Mouse (Mus musculus) forebrain, embryonic 10.5 days (tissue): Measurements from ENCODE around the gene Oard1. TPM values are rescaled to one million over a fixed set of nuclear protein-coding genes. Genes with fewer than 3 reads are reported as not detected.

ENCODE experiments used
- DNase-seq: peaks from one replicate; pipeline ENCODE4 v3.0.0-alpha.2; 2017; ENCODE audit warnings: low spot score; ENCODE audit errors: extremely low spot score
- H3K27ac ChIP-seq: fragments of 300-500 bp; sonication (generic); 2 replicates; pipeline ENCODE4 v1.5.1; 2016; ENCODE audit warnings: mild to moderate bottlenecking
- H3K27me3 ChIP-seq: fragments of 300-500 bp; sonication (generic); 2 replicates; pipeline ENCODE4 v1.6.1; 2016; ENCODE audit warnings: mild to moderate bottlenecking; ENCODE audit not compliant: poor library complexity, severe bottlenecking
- H3K36me3 ChIP-seq: fragments of 300-500 bp; sonication (generic); replicated peaks from 2 replicates; pipeline ENCODE4 v1.6.1; 2016; ENCODE audit warnings: mild to moderate bottlenecking, moderate library complexity
- H3K4me1 ChIP-seq: fragments of 300-500 bp; sonication (generic); 2 replicates; pipeline ENCODE4 v1.6.1; 2016
- H3K4me3 ChIP-seq: fragments of 300-500 bp; sonication (generic); 2 replicates; pipeline ENCODE4 v1.5.1; 2016; ENCODE audit warnings: mild to moderate bottlenecking, moderate library complexity
- H3K9me3 ChIP-seq: fragments of 300-500 bp; sonication (generic); 2 replicates; pipeline ENCODE4 v1.6.1; 2016; ENCODE audit warnings: mild to moderate bottlenecking, moderate library complexity
- WGBS: fragments of 180-500 bp; shearing (Covaris S2); methylation state at CpG from one replicate; pipeline ENCODE4 v1.1.7; 2016; 5-methylcytosine and 5-hydroxymethylcytosine counted together
- polyA plus RNA-seq: library from polyadenylated mRNA; unstranded; fragments of >200 nt; fragmentation: Nextera tagmentation; extraction: Ambion mirVana; gene quantifications from 2 replicates; pipeline ENCODE4 v1.2.1, GENCODE M21; 2016

Gene Oard1
- polyA plus RNA-seq, 1 experiment from 2014 or later, result 107 TPM

- 91% methylated on average over 7 of the region's 7 CpGs for WGBS
- no peak for DNase-seq
- Histone ChIP-seq H3K27ac (no peak overlapping the region), H3K4me3 (no peak overlapping the region), H3K9me3 (no peaks in the 10 kb centered on the region), H3K36me3 (peaks cover 77% of the 10 kb centered on the region), H3K4me1 (peaks cover 12% of the 10 kb centered on the region), H3K27me3 (no peaks in the 10 kb centered on the region)
Observed at GRCm38 (mm10) chr17:48416011-48416410, 6.2 kb downstream of the Oard1 start.

- H3K9me3 ChIP-seq, result no peaks in the 10 kb centered on the region
- peaks cover 77% of the 10 kb centered on the region for H3K36me3 ChIP-seq
- no peak overlapping the region for H3K27ac ChIP-seq
- peaks cover 9% of the 10 kb centered on the region for H3K4me1 ChIP-seq
- H3K4me3 ChIP-seq, result no peak overlapping the region
- WGBS, result 92% methylated on average over 14 of the region's 14 CpGs
- no peak for DNase-seq
- no peaks in the 10 kb centered on the region for H3K27me3 ChIP-seq
Observed at GRCm38 (mm10) chr17:48416425-48417195, 6.8 kb downstream of the Oard1 start.

GRCm38 (mm10) chr17:48417521-48417920 lies 7.7 kb downstream of the Oard1 start:
- no peak overlapping the region for H3K27ac ChIP-seq
- H3K27me3 ChIP-seq, result no peaks in the 10 kb centered on the region
- no peak for DNase-seq
- WGBS, result 91% methylated on average over 6 of the region's 6 CpGs
- H3K9me3 ChIP-seq, result no peaks in the 10 kb centered on the region
- H3K36me3 ChIP-seq, result peaks cover 69% of the 10 kb centered on the region
- no peak overlapping the region for H3K4me3 ChIP-seq
- H3K4me1 ChIP-seq, result 0 out of 2 replicates have a peak, but pooled peaks cover 4% of the 10 kb centered on the region

DNA sequence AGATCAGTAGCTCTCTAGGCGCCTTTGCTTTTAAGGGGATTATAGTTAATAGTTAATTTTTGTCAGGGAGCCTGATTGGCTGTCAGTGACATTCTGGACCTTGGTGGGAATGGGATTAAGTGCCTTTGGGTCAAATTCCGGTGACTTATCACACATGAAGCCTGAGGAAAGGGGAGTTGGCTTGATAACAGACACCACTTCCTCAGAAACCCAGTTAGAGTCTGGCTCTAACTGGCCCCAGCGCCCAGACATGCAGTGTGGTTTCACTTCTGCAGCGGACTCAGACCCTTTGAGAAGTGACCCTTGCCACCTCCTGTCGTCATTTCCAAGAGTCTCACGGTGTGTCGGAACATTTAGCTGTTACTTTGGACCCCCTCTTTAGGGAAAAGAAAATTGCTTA lies 8.4 kb downstream of the Oard1 start:
- WGBS, result 85% methylated on average over 7 of the region's 7 CpGs
- no peak for DNase-seq
- H3K4me3 ChIP-seq, result no peak overlapping the region
- no peak overlapping the region for H3K27ac ChIP-seq
- H3K27me3 ChIP-seq, result no peaks in the 10 kb centered on the region
- peaks cover 64% of the 10 kb centered on the region for H3K36me3 ChIP-seq
- H3K4me1 ChIP-seq, result 0 out of 2 replicates have a peak, but pooled peaks cover 4% of the 10 kb centered on the region
- H3K9me3 ChIP-seq, result no peaks in the 10 kb centered on the region

- no peak for DNase-seq
- Histone ChIP-seq H3K4me1 (0 out of 2 replicates have a peak, but pooled peaks cover 4% of the 10 kb centered on the region), H3K4me3 (no peak overlapping the region), H3K9me3 (no peaks in the 10 kb centered on the region), H3K27me3 (no peaks in the 10 kb centered on the region), H3K27ac (no peak overlapping the region), H3K36me3 (peaks cover 59% of the 10 kb centered on the region)
- 90% methylated on average over 1 of the region's 1 CpGs for WGBS
Observed at GRCm38 (mm10) chr17:48418781-48419180, 9.0 kb downstream of the Oard1 start.

DNA sequence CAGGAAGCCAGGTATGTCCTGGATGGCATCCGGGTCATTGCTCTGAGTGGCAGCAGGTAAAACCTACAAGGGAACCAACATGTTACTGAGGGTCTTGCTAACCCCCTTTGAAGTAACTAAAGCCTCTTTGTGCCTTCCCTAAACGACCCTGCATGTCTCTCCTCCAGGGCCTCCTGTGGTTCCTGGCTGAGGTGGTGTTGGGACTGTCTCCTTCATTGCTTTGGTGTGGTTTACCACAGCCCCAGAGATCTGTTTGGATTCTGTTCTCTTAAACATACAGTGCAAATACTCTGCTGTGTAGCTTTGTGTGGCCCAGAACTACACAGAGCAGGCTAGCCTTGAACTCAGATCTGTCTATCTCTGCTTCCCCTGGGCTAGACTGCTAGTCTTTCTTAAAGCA lies 9.8 kb downstream of the Oard1 start:
- WGBS, result 76% methylated on average over 2 of the region's 2 CpGs
- H3K27ac ChIP-seq, result no peak overlapping the region
- H3K27me3 ChIP-seq, result no peaks in the 10 kb centered on the region
- peaks cover 51% of the 10 kb centered on the region for H3K36me3 ChIP-seq
- 0 out of 2 replicates have a peak, but pooled peaks cover 4% of the 10 kb centered on the region for H3K4me1 ChIP-seq
- no peak for DNase-seq
- no peak overlapping the region for H3K4me3 ChIP-seq
- no peaks in the 10 kb centered on the region for H3K9me3 ChIP-seq

DNA sequence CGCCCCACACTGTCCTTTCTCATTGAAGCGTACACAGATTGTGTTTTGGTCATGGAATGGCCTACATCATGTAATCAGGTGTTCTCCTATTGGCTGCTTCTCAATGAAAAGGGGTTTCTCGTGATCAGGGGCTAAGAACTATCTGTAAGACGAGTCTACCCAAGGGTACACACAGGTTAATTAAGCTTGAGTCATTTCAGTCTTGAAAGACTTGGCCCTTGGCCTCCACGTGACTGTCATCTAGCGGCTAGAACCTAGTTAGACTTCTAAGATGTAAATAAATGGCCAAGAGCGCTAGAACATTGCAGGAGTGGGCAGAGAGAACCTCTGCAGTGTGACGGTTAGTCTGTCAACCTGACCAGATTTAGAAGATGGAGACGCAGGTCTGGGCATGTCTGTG lies 14.4 kb downstream of the Oard1 start:
- Histone ChIP-seq H3K27me3 (no peaks in the 10 kb centered on the region), H3K4me1 (peaks cover 30% of the 10 kb centered on the region), H3K36me3 (peaks cover 4% of the 10 kb centered on the region; the same call in 1 of the 2 replicates), H3K9me3 (no peaks in the 10 kb centered on the region), H3K27ac (no peak overlapping the region), H3K4me3 (no peak overlapping the region)
- DNase-seq, result no peak
- WGBS, result 91% methylated on average over 9 of the region's 9 CpGs

DNA sequence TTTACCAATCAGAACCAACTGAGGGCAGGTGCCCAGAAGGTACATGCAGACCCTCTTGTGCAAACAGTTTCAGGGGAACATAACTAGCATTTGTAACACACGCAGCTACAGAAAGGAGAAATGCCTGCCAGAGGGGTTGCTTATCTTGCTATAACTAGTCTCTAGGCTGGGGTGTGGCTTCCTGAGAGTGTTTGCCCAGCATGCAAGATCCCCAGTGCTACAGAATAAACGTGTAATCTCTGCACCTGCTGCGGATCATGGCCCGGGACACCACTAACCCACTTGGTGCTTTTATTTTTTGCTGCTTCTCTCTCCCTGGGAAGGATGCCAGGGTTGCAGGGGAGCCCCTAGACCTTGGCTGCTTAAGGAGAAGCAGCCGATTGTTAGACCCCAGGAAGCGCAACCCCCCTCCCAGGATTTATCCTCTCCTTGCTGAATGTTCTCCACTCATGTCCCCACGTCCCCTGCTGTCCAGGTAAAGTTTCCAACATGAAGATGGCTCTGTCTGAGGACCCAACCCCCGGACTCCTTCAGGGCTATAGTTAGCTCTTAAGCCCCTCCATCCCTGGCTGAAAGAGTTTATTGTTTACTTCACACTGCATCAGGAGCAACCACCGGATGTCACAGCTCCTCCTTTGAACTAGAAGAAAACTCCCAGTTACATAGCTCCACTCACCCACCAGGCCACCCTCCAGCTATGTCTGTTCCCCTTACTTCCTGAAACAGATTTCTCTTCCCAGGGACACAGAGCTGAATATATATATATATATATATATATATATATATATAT lies 16.2 kb downstream of the Oard1 start:
- 46% methylated on average over 9 of the region's 9 CpGs for WGBS
- Histone ChIP-seq H3K27me3 (no peaks in the 10 kb centered on the region), H3K27ac (peak overlapping the region; percentile 53; the same call in 1 of the 2 replicates)

DNA sequence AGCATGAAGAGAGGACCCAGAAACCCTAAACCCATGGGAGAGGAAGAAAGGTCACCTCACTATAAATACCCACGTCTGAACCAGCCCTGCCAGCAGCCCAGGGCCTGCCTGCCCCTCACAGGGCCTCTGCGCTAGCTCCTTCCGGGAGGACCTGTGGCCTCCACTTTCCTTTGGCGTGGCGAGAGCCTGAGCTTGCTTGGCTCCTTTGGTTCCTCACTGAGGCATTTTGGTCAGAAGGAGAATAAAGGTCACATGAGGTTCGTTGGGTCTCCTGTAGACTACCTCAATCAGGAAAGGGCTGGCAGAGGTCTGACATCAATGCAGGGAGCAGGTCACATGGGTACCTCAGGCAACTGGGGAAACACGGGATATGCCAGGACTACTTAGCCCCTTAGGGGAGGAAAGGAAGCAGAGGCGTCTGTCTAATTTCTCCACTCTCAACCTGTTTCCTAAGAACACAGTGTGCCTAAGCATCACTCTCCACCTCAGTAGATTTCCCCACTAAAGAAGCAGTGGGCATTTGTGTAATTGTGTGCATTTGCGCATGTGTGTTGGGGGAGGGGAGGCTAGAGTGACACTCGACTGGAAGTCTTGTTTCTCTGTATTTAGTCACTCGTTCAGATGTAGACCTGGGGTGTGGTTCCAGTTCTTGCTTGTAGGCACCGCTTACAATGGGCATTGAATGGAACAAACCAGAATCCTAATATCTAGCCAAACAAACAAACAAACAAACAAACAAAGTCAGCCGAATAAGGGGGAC lies 17.4 kb downstream of the Oard1 start:
- no peaks in the 10 kb centered on the region for H3K9me3 ChIP-seq
- no peak overlapping the region for H3K4me3 ChIP-seq
- DNase-seq, result no peak
- H3K27ac ChIP-seq, result peak overlapping the region; percentile 63
- 73% methylated on average over 13 of the region's 13 CpGs for WGBS
- no peaks in the 10 kb centered on the region for H3K36me3 ChIP-seq
- H3K4me1 ChIP-seq, result peaks cover 39% of the 10 kb centered on the region
- H3K27me3 ChIP-seq, result no peaks in the 10 kb centered on the region

More for the DNA sequence above, 16.2 kb downstream of the Oard1 start:
- Histone ChIP-seq H3K36me3 (no peaks in the 10 kb centered on the region), H3K4me3 (no peak overlapping the region), H3K9me3 (no peaks in the 10 kb centered on the region), H3K4me1 (peaks cover 37% of the 10 kb centered on the region)
- no peak for DNase-seq

DNA sequence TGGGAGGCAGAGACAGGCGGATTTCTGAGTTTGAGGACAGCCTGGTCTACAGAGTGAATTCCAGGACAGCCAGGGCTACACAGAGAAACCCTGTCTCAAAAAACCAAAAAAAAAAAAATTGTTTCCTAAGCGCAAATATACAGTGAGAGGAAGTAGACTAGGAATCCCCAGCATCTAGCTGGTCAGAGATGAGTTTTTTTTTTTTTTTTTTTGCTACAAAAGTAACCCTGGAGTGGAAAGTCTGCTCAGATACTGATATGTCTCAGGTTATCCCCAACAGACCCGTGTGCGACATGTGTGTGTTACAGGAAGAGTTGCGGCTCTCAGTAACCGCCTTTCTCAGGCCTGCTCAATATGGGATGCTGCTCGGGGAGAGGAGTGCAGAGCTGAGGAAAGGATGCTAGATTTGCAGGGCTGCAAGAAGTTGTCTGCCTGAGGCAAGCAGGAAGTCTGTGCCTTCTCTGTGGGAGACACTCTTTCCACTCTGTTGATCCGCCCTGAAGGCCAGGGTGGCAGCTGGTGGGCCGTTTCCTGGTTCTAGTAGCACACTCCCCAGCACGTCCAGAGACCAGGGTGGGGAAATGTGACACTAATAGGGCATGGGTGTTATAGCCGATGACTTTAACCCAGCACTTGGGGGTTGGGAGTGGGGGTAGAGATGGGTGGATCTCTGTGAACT lies 18.2 kb downstream of the Oard1 start:
- Histone ChIP-seq H3K36me3 (no peaks in the 10 kb centered on the region), H3K4me3 (no peak overlapping the region), H3K27me3 (no peaks in the 10 kb centered on the region), H3K4me1 (peaks cover 47% of the 10 kb centered on the region), H3K9me3 (no peaks in the 10 kb centered on the region), H3K27ac (peak overlapping the region; percentile 56; the same call in 1 of the 2 replicates)
- DNase-seq, result no peak
- 70% methylated on average over 11 of the region's 11 CpGs for WGBS

GRCm38 (mm10) chr17:48430394-48430793 lies 20.6 kb downstream of the Oard1 start:
- H3K4me3 ChIP-seq, result no peak overlapping the region
- H3K27me3 ChIP-seq, result no peaks in the 10 kb centered on the region
- peak overlapping the region; percentile 37; the same call in 1 of the 2 replicates for H3K27ac ChIP-seq
- peaks cover 51% of the 10 kb centered on the region for H3K4me1 ChIP-seq
- DNase-seq, result no peak
- WGBS, result 63% methylated on average over 5 of the region's 5 CpGs
- no peaks in the 10 kb centered on the region for H3K9me3 ChIP-seq
- H3K36me3 ChIP-seq, result no peaks in the 10 kb centered on the region

- 78% methylated on average over 5 of the region's 5 CpGs for WGBS
- Histone ChIP-seq H3K4me1 (peaks cover 47% of the 10 kb centered on the region), H3K27me3 (no peaks in the 10 kb centered on the region), H3K9me3 (no peaks in the 10 kb centered on the region), H3K4me3 (no peak overlapping the region), H3K36me3 (no peaks in the 10 kb centered on the region), H3K27ac (0 out of 2 replicates have a peak overlapping the region, but pooled peaks have one; percentile 8)
- DNase-seq, result no peak
Observed at GRCm38 (mm10) chr17:48431054-48431453, 21.2 kb downstream of the Oard1 start.
